Mouse (Mus musculus): ENCODE results near the gene Srarp.

DNA sequence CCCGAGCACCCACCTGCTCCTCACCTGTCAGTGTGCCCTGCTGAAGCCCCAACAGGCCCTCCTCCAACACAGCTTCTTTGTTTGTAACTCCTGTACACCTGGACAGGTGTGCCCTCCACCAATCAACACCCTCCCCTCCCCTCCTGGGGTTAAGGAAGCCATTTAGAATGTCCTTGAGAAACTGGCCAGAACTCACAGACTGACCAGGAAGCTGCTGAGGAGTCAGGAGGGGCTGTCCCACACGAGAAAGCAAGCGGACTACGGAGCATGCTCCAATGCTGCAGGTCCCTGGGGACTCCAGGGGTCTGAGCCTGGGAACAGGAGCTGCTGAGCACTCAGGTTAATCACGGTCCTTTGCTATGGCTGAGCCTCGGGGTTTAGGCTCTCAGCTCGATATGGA, 20.0 kb downstream of the Srarp start, which contains the start of gene Clcnkb:
- no peak for TF ChIP-seq CTCF (IDR thresholded peaks at IDR 0.05; ENCODE audit: borderline replicate concordance, insufficient read depth, low read depth, low read length)
- TF ChIP-seq POLR2A (IDR thresholded peaks at IDR 0.05; ENCODE audit: borderline replicate concordance, insufficient read depth, low read length): no peak

All from cerebellum, adult 2 months (tissue).